Mouse (Mus musculus) olfactory bulb, adult 2 months (tissue): ENCODE data around the gene Laptm4a. TPM values are rescaled to one million over a fixed set of nuclear protein-coding genes. Genes with fewer than 3 reads are reported as not detected.

ENCODE experiments used
- H3K27ac ChIP-seq: fragments of 200-500 bp; 2 replicates; pipeline ENCODE4 v1.5.1; 2012; ENCODE audit warnings: low read depth, low read length; ENCODE audit not compliant: insufficient read depth
- H3K4me1 ChIP-seq: fragments of 200-500 bp; 2 replicates; pipeline ENCODE4 v1.6.1; 2012; ENCODE audit warnings: low read length; ENCODE audit not compliant: control insufficient read depth, insufficient read depth
- H3K4me3 ChIP-seq: fragments of 200-500 bp; 2 replicates; pipeline ENCODE4 v1.5.1; 2012; ENCODE audit warnings: mild to moderate bottlenecking, low read depth, low read length, moderate library complexity; ENCODE audit not compliant: insufficient read depth
- CTCF ChIP-seq: fragments of 200-500 bp; IDR thresholded peaks from 2 replicates; pipeline ENCODE4 v1.5.1; 2012; ENCODE audit warnings: low read depth, mild to moderate bottlenecking, low read length, moderate library complexity; ENCODE audit not compliant: insufficient read depth
- POLR2A ChIP-seq: fragments of 200-500 bp; IDR thresholded peaks from 2 replicates; pipeline ENCODE4 v1.6.1; 2012; ENCODE audit warnings: mild to moderate bottlenecking, low read depth, low read length, moderate library complexity; ENCODE audit not compliant: insufficient read depth
- WGBS: fragments of 180-500 bp; shearing (Covaris S2); methylation state at CpG from one replicate; pipeline ENCODE4 v1.1.7; 2018; 5-methylcytosine and 5-hydroxymethylcytosine counted together
- polyA plus RNA-seq: library from polyadenylated mRNA; stranded (reverse); fragments of >200 nt; gene quantifications from 2 replicates; pipeline ENCODE4 v1.2.4, GENCODE M21; 2012; ENCODE audit warnings: low replicate concordance; ENCODE audit not compliant: missing spikeins, insufficient read depth, insufficient read length

Laptm4a gene
- not detected in 2 replicates for polyA plus RNA-seq

- TF ChIP-seq CTCF (no peak), POLR2A (peak; percentile 93)
- WGBS = under 1% methylated on average over 73 of the region's 73 CpGs
- H3K4me3 ChIP-seq = peak within 1 kb of the TSS; percentile 99
- peaks cover 2% of the 10 kb centered on the region; the same call in 1 of the 2 replicates for H3K4me1 ChIP-seq
- peak within 1 kb of the TSS; percentile 95 for H3K27ac ChIP-seq
These were observed at the start of gene Laptm4a for GRCm38 (mm10) chr12:8921394-8922368. Gene Laptm4a, plus strand, starts transcription at chr12:8921664.

GRCm38 (mm10) chr12:8875583-8875982, 45.9 kb upstream of the Laptm4a start:
- WGBS = 78% methylated on average over 9 of the region's 9 CpGs
- Histone ChIP-seq H3K27ac (no peak overlapping the region), H3K4me3 (no peak overlapping the region), H3K4me1 (no peaks in the 10 kb centered on the region)
- TF ChIP-seq CTCF (no peak), POLR2A (no peak)

- 93% methylated on average over 5 of the region's 5 CpGs for WGBS
- Histone ChIP-seq H3K27ac (no peak overlapping the region), H3K4me3 (no peak overlapping the region), H3K4me1 (no peaks in the 10 kb centered on the region)
- TF ChIP-seq POLR2A (no peak), CTCF (no peak)
These were observed 44.6 kb upstream of the Laptm4a start for GRCm38 (mm10) chr12:8876865-8877264.

DNA sequence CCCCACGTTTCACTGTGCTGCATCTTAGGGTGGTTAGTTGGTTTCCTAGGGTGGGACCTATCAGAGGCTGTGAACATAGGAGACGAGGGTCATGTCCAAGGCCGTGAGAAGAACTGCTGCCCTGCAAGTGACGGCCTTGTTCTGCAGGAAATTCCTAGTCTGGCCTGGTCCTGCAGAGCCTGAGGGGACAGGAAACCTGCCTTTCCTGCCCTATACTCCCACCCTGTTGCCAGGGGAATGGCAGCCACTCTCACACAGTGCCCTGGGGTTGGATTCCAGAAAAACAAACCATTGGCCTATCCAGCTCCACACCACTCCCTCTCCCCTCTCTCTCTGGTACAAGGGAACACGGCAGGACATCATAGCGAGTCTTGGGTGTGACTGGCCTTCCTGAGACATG, 44.1 kb upstream of the Laptm4a start:
- no peak for TF ChIP-seq CTCF
- no peak for TF ChIP-seq POLR2A
- 92% methylated on average over 6 of the region's 6 CpGs for WGBS

DNA sequence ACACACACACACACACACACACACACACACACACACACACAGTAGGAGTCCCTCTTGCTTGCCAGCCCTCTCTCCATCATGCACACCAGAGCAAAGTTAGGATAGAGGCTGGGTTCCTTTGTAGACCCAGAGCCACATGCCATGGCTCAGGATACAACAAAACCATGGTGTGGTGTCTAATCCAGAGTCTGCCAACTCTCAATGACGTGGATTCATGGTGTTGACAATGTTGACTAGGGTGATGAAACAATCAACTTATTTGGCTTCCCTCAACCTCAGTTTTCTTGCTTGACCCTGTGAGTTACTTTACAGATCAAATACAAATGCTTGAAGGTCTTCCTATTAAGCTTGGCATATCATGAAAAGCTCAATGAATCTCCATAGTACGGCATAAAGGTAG, 42.7 kb upstream of the Laptm4a start:
- 93% methylated on average over 2 of the region's 2 CpGs for WGBS
- H3K4me1 ChIP-seq = no peaks in the 10 kb centered on the region
- H3K4me3 ChIP-seq = no peak overlapping the region
- no peak for TF ChIP-seq CTCF
- TF ChIP-seq POLR2A = no peak
- no peak overlapping the region for H3K27ac ChIP-seq

More for the DNA sequence above, 44.1 kb upstream of the Laptm4a start:
- Histone ChIP-seq H3K4me1 (no peaks in the 10 kb centered on the region), H3K4me3 (no peak overlapping the region), H3K27ac (no peak overlapping the region)

DNA sequence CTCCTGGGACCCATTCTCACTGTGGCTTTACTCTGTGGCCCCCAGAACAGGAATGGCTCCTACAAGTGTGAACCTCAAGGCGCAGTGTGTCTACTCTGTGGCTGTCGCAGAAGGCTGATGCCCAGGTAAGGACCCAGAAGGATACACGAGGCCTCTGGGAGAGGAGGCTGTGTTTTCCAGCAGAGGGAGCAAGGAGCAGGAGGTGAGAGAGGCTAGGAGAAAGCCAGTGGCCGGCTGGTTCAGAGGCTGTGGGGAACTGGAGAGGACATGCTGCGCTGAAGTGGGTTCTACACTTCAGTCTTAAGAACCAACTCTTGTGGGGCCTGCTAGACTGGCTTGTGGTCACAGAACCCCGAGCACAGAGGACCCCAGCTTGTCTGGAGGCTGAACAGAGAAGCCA, 42.1 kb upstream of the Laptm4a start:
- 0 out of 2 replicates have a peak, but pooled peaks cover 2% of the 10 kb centered on the region for H3K4me1 ChIP-seq
- no peak overlapping the region for H3K27ac ChIP-seq
- no peak overlapping the region for H3K4me3 ChIP-seq
- TF ChIP-seq POLR2A (no peak), CTCF (no peak)
- WGBS = 80% methylated on average over 6 of the region's 6 CpGs

GRCm38 (mm10) chr12:8881736-8882135, 39.7 kb upstream of the Laptm4a start:
- H3K4me3 ChIP-seq = no peak overlapping the region
- no peak overlapping the region for H3K27ac ChIP-seq
- 74% methylated on average over 4 of the region's 4 CpGs for WGBS
- TF ChIP-seq CTCF (no peak), POLR2A (no peak)
- H3K4me1 ChIP-seq = 0 out of 2 replicates have a peak, but pooled peaks cover 5% of the 10 kb centered on the region

GRCm38 (mm10) chr12:8882376-8882775, 39.1 kb upstream of the Laptm4a start:
- H3K4me3 ChIP-seq = no peak overlapping the region
- H3K4me1 ChIP-seq = 0 out of 2 replicates have a peak, but pooled peaks cover 5% of the 10 kb centered on the region
- 88% methylated on average over 8 of the region's 8 CpGs for WGBS
- no peak for TF ChIP-seq POLR2A
- TF ChIP-seq CTCF = no peak
- H3K27ac ChIP-seq = no peak overlapping the region

- TF ChIP-seq CTCF = no peak
- no peak for TF ChIP-seq POLR2A
- no peak overlapping the region for H3K4me3 ChIP-seq
- WGBS = 51% methylated on average over 13 of the region's 13 CpGs
- H3K27ac ChIP-seq = no peak overlapping the region
- 0 out of 2 replicates have a peak, but pooled peaks cover 5% of the 10 kb centered on the region for H3K4me1 ChIP-seq
These were observed 36.9 kb upstream of the Laptm4a start for GRCm38 (mm10) chr12:8884426-8885145.

DNA sequence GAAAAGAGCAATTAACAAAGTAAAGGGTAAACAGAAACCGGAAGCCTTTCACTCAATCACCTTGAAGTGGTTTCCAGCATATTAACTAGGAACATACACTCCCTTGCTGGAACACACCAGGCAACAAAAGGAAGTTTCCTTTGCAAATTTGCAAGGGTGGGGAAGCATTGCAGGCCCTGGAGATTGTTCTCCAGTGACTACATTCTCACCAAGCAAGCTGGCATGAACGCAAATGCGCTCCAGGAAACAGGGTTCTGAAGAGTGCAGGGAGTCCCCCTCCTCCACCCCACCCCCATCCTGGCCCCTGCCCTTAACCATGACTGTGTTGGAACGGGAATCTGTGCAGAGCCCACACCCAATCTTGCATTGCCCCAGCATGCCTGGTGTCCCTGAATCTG, 36.3 kb upstream of the Laptm4a start:
- TF ChIP-seq POLR2A (no peak), CTCF (no peak)
- Histone ChIP-seq H3K27ac (no peak overlapping the region), H3K4me1 (0 out of 2 replicates have a peak, but pooled peaks cover 5% of the 10 kb centered on the region), H3K4me3 (no peak overlapping the region)
- 49% methylated on average over 4 of the region's 4 CpGs for WGBS
